ENCODE assay signal across 15 mouse cellular contexts in the genomic region with DNA sequence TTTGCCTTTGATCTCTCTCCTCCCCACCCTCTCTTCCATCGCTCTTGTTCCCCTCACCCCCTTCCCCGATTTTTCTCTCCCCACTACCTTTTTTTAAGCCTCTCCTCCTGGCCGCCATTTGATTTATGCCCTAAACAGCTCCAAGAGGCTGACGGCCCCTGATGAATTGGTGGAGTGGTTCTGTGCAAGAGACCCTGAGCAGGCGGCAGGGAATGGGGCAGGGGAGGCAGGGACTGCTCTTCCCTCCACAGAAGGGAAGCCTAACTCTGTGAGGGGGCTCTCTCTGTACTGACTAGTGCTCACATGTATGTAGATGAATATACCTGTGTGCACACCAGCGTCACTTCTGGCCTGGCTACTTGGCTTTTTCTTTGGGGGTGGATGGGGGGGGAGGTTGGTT.
"Had no signal": no experiment of that assay in that cellular context is flagged by ENCODE, and none has a peak within 500 bp of the region (broad histone marks: within the 10 kb centered on the region; RNA-seq: fewer than 3 reads in every experiment).

No protein-coding gene starts in this region.

- H3K4me2 ChIP-seq: liver, embryonic 13.5 days; midbrain, embryonic 12.5 days had no signal

- H3K27me3 ChIP-seq: liver, embryonic 13.5 days; midbrain, embryonic 12.5 days had no signal

- H3K4me1 ChIP-seq: liver, embryonic 13.5 days; midbrain, embryonic 12.5 days had no signal

- H3K4me3 ChIP-seq: layer of hippocampus, adult 2 months; liver, embryonic 13.5 days; midbrain, embryonic 12.5 days had no signal

- H3K9me3 ChIP-seq: liver, embryonic 13.5 days; midbrain, embryonic 12.5 days had no signal

- DNase-seq: kidney, adult 9 months; kidney, postnatal 10 days; kidney, postnatal 4 days; liver; liver, embryonic 13.5 days; liver, postnatal 0 days; lung, postnatal 36 days; right cerebral cortex, postnatal 4 days; spleen, adult 18-20 months; thymus, adult 18-20 months; thymus, postnatal 14 days had no signal

- H3K27ac ChIP-seq: layer of hippocampus, adult 2 months; liver, embryonic 13.5 days; midbrain, embryonic 12.5 days had no signal

- H3K9ac ChIP-seq: liver, embryonic 13.5 days; liver, postnatal 0 days; midbrain, embryonic 12.5 days had no signal

- H3K36me3 ChIP-seq: liver, embryonic 13.5 days; midbrain, embryonic 12.5 days had no signal

- ATAC-seq: intestine, postnatal 0 days; liver, postnatal 0 days; midbrain, embryonic 16.5 days had no signal
